Mouse (Mus musculus): ENCODE results near the gene Mettl7a1.
A peak's percentile ranks its signal among the peaks of the same experiment; 100 is the strongest.
"Not testable (repeated sequence)": the region's sequence is repeated elsewhere in the genome, so short reads cannot be mapped to it uniquely, and the experiment has no call there.

The Mettl7a1 gene

DNA sequence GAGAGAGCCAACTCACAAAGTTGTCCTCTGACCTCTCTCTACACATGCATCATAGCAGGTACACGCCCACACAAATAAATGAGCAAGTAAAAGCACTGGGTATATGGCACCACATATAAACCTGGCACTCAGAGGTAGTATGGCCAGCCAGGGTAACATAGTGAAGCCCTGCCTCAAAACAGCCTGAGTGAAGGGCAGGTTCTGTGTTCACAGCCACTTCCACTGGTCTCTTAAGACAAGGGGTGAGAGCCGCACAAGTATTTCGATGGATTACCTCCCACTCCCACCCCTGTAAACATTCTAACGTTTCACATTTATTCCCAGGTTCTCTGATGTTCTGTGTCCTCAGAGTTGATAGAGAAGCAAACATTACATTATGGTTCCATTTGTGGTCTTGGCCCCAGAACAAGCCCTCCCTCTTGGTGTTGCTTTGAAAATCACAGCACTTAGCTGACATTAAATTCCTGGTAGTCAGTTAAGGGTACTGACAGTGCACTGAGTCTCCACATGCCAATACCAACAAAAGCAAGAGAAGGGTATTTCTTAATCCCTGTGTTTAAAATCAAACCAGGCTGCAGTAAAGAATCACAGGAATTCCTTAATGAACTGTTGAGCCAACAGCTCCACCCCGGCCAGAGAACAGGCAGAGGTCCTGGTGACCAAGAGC is 37.5 kb downstream of the Mettl7a1 start:
- DNase-seq (ENCODE audit: low spot score): not testable (repeated sequence)

DNA sequence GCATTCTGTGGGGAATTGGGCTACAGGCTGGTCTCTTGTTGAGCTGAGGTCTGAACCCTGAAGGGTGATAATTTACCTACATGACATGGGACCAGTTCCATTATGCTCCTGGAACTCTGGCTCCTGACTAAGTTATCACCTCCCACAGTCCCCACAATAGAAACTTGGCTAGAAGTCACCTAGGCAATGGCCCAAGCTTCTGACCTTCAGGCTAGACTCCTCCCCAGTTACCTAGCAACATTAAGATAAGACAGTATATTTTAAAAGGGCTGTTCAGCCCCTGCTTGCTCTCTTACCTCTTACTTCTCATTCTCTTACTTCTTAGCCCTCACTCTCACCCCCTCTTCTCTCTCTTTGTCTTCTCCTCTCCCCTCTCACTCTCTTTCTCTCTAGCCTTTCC is 41.5 kb downstream of the Mettl7a1 start:
- DNase-seq (ENCODE audit: low spot score): no peak

DNA sequence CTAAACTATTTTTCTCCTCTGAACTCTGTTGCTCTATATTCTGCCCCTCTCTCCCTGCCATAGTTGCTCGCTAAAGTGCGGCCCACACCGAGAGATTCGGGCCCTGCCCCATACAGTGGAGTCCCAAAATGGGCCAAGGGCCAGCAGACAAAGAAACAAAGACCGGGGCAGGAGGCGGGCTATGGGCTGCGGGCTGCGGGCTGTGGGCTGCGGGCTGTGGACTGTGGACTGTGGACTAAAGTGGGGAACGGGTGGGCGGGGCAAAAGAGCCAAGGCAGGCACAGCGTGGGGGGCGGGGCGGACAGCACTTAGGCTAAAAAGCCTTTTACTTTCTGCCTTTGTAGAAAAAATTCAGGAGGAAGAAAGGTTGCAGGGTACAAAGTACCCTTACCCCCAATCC is 42.8 kb downstream of the Mettl7a1 start:
- no peak for DNase-seq (ENCODE audit: low spot score)

DNA sequence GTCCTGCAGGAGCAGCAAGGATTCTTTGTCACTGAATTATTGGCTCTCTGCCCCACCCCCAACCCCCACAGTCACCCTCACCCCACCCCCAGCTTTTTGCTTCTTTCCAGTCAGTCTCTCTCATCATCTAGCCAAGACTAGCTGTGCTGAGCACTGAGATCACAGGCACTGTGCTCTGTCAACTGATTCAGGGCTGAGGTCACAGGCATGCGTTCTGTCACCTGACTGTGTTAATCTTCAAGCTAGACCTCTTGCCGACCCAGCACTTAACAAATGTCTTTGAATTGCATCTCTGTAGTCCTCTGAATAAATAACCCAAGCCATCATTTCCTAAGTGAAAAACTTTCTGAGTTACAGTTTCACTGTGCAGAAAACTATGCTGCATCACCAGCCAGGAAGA is 45.6 kb downstream of the Mettl7a1 start:
- no peak for DNase-seq (ENCODE audit: low spot score)

DNA sequence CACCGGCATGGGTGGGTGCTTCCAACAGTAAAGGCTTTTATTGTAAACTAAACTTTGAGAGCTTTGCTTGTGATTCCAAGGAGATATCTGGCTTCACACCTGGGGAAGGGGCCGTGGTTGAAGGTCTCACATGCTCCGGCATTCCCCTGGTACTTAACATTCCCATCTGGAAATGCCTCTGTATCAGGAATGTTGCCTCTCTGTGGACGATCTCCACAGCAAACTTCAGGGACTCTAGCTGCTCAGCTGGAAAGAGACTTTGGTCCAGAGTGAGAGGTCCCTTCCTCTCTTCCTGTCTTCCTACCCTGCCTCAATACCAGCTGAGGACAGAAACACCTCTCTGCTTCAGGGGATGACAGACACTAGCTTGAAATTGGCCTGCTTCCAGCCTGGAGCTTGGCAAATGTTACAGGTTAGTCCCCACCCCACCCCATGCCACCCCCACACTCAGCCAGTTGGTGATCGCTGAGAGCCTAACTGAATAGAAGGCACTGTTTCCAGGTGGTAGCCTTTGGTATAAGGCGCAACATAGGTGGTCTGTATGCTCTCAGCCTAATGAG is 47.6 kb downstream of the Mettl7a1 start:
- no peak for DNase-seq (ENCODE audit: low spot score)

DNA sequence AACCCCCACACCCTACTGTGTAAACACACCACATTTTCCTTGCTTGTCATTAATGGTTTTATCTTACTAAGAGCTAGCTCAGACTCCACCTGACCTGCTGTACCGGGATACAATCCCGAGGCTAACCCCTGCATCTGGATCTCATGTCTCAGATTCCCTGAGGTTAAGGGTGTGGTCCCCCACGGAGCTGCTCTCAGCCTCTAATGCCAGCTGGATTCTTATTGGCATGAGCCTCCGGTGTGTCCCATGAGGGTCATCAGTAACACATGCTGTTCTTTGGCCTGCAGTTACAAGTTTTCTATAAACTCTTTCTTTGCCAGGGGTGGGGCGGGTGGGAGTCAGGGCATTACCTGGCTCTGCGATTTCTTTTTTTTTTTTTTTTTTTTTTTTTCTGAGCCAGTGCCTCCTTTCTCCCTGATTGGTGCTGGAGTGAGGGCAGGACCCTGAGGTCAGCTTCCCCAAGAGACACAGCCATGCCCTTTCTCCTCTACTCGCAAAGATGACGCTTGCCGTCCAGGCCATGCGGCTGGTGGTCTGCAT is 48.8 kb downstream of the Mettl7a1 start, which contains the start of the genes Methig1 and Mettl7a2:
TSS of gene Methig1 (plus strand) at position 439 of the 540 bp plus-strand sequence.
TSS of gene Mettl7a2 (plus strand) at position 490 of the 540 bp plus-strand sequence.
- DNase-seq (ENCODE audit: low spot score): no peak

DNA sequence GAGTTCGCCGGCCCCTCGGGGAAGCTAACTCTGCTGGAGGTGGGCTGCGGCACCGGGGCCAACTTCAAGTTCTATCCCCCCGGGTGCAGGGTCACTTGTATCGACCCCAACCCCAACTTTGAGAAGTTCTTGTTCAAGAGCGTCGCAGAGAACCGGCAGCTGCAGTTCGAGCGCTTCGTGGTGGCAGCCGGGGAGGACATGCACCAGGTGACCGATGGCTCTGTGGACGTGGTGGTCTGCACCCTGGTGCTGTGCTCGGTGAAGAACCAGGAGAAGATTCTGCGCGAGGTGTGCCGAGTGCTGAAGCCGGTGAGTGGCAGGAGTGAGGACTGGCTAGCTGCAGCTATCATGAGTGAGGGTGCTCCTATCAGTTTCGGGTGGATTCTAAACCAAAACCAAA is 49.5 kb downstream of the Mettl7a1 start:
- not testable (repeated sequence) for DNase-seq (ENCODE audit: low spot score)

DNA sequence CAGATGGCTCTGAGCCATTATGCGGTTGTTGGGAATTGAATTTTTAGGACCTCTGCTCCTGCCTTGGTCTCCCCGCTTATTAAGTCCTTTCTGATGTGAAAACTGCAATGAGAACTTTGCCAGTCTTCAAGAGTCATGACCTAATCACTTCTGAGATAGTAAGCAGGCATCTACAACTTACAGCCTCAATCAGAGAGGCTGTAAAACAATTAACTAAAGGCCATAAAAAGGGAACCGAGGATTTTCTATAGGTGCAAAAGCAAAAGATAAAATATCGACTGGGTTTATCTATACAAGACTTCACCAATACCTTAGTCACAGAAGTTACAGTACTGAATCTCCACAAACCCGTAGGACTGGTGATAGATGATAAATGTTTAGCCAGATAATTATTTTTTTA is 51.9 kb downstream of the Mettl7a1 start:
- DNase-seq (ENCODE audit: low spot score): no peak

DNA sequence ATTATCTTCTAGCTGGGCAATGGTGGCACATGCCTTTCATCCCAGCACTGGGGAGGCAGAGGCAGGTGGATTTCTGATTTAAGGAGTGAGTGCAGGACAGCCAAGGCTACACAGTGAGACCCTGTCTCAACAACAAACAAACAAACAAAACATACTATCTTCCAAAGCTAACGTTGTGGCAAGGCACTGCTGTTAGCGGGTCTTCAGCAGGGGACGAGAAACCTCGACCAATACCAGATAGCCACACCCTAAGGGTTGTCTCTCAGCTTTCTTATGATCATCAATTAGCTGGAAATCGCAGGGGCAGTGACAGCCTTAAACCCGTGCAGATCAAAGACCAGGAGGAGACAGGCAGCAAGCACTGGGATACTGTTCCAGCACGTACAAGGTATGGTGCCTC is 60.3 kb downstream of the Mettl7a1 start, which contains the start of gene Higd1c:
TSS of gene Higd1c (plus strand) at position 301 of the 400 bp plus-strand sequence.
- DNase-seq (ENCODE audit: low spot score): no peak

DNA sequence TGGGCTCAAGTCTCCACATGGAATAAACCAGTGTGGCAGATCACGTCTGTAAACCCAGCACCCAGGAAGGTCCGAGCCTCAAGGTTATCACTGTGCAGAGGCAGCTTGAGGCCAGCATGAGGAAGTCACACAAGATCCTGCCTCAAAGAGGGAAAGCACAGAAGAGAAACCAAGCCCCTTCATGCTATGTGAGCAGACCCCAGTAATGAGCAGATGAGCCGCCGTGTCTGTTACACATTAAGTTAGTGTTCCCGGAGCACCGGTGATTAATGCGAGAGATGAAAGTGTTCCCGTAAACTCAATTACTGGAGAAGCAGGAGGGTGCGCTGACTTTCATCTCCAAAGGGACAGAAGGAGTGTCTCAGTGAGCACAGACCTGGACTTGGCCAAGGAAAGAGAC is 62.0 kb downstream of the Mettl7a1 start:
- not testable (repeated sequence) for DNase-seq (ENCODE audit: low spot score)

DNA sequence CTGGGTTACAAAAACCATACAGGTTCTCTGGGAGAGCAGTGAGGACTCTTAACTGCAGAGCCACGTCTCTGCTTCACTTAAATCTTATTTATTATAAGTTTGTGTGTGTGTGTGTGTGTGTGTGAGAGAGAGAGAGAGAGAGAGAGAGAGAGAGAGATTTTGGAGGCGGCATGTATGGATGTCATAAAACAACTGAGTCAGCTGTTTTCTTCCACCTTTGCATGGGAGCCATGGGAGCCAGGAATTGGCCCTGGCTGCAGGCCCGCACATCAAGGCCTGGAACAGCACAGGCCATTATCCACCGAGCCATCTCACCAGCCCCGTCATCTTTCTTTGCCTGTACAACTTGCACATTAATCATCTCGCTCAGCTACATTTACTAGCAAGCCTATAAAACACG is 63.2 kb downstream of the Mettl7a1 start:
- DNase-seq (ENCODE audit: low spot score): no peak

DNA sequence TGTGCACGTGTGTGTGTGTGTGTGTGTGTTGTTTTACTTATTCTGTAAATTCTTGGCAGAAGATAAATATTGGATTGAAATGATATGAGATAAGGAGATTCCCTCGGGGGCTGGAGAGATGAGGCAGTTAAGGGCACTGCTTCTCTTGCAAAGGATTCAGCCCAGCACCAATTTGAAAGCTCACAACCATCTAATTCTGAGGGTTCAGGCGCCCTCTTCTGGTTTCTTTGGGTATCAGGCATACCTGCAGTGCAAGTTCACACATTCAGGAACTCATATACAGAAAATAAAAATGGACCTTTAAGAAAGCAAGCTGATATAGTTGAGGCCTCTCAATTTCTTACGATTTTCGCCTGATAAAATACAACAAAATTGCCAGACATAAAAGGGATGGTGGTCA is 71.1 kb downstream of the Mettl7a1 start:
- peak; percentile 30 for DNase-seq (ENCODE audit: low spot score)

DNA sequence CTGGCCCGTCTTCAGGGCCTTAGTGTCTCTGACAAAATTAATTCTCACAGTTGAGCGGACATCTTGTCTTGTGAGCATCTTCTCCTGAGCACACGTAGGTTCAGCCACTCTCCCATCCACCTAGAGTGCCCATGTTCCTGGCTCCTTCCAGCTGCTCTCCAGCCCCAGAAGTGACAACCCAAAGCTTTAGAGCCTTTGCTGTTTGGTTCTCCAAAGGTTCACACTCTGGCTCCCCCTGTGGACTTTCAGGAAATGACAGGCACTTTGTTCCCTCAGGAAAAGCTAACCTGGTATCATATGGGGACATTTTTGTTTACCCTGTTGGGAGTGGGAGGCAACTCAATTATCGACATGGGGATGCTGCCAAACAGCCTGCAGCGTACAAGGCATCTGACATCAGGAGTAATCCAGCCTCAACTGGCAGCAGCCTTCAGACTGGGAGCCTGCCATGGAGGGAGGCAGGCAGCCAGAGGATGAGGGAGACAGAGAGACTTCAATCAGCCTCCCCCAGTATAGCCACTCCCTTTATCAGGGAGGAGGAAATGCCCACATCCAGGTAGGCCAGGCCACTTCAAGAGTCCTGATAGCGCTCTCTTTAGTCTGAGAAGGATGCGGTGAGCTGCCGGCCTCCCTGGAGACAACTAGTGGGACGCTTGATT is 74.0 kb downstream of the Mettl7a1 start:
- DNase-seq (ENCODE audit: low spot score): not testable (repeated sequence)
